Mouse (Mus musculus) hindbrain, embryonic 11.5 days (tissue): ENCODE measurements at regions not wholly inside any gene's neighbourhood (a gene's known extent, or its start where the extent isn't known, plus 50 kb on each side); places are given as distances from the start of the nearest gene placed in this dataset.

Experiments used
- ATAC-seq: fragments of 200-750 bp; cut with Nextera tagmentation; 2 replicates; pipeline ENCODE4 v1.8.0; 2017; ENCODE audit warnings: mild to moderate bottlenecking, moderate TSS enrichment, moderate library complexity; ENCODE audit not compliant: low FRiP score
- DNase-seq: peaks from one replicate; pipeline ENCODE4 v3.0.0-alpha.2; 2015; ENCODE audit warnings: low spot score
- H3K27ac ChIP-seq: fragments of 300-500 bp; sonication (generic); 2 replicates; pipeline ENCODE4 v1.5.1; 2014; ENCODE audit warnings: mild to moderate bottlenecking, low read depth, low read length
- H3K27me3 ChIP-seq: fragments of 300-500 bp; sonication (generic); 2 replicates; pipeline ENCODE4 v1.6.1; 2014; ENCODE audit warnings: mild to moderate bottlenecking, low read length, moderate library complexity, mixed read lengths; ENCODE audit not compliant: control insufficient read depth, insufficient read depth
- H3K36me3 ChIP-seq: fragments of 300-500 bp; sonication (generic); 2 replicates; pipeline ENCODE4 v1.6.1; 2014; ENCODE audit warnings: mild to moderate bottlenecking, low read length, moderate library complexity, mixed read lengths; ENCODE audit not compliant: control insufficient read depth, insufficient read depth
- H3K4me1 ChIP-seq: fragments of 300-500 bp; sonication (generic); replicated peaks from 2 replicates; pipeline ENCODE4 v1.6.1; 2014; ENCODE audit warnings: low read length, mixed read lengths; ENCODE audit not compliant: control insufficient read depth, insufficient read depth
- H3K4me2 ChIP-seq: fragments of 300-500 bp; sonication (generic); replicated peaks from 2 replicates; pipeline ENCODE4 v1.6.1; 2014; ENCODE audit warnings: mild to moderate bottlenecking, low read depth, low read length
- H3K4me3 ChIP-seq: fragments of 300-500 bp; sonication (generic); 2 replicates; pipeline ENCODE4 v1.5.1; 2014; ENCODE audit warnings: low read depth, low read length
- H3K9ac ChIP-seq: fragments of 300-500 bp; sonication (generic); 2 replicates; pipeline ENCODE4 v1.6.1; 2014; ENCODE audit warnings: low read depth, low read length
- H3K9me3 ChIP-seq: fragments of 300-500 bp; sonication (generic); 2 replicates; pipeline ENCODE4 v1.6.1; 2016; ENCODE audit warnings: low read length; ENCODE audit not compliant: control insufficient read depth
- WGBS: fragments of 180-500 bp; shearing (Covaris S2); extraction: QIAGEN DNeasy Blood & Tissue Kit; methylation state at CpG from one replicate; pipeline ENCODE4 v1.1.7; 2014; 5-methylcytosine and 5-hydroxymethylcytosine counted together

DNA sequence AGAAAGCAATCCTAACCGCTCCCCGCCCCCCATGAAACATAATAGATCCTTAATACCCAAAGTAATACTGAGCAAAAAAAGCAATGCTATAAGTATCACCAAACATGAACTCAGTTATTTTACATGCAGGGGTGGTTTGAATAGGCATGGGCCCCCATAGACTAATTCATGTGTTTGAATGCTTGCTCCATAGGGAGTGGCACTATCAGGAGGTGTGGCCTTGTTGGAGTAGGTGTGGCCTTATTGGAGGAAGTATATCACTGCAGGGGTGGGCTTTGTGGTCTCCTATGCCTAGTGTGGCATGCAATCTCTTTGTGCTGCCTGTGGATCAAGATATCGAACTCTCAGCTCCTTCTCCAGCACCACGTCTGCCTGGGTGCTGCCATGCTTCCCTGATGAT is 237.4 kb upstream of the Atp11b start:
- H3K4me3 ChIP-seq = no peak overlapping the region
- H3K9me3 ChIP-seq = no peaks in the 10 kb centered on the region
- no peak overlapping the region for H3K4me2 ChIP-seq
- no peaks in the 10 kb centered on the region for H3K4me1 ChIP-seq
- no peak for ATAC-seq
- WGBS = 89% methylated on average over 4 of the region's 4 CpGs
- no peak for DNase-seq
- no peaks in the 10 kb centered on the region for H3K27me3 ChIP-seq
- H3K36me3 ChIP-seq = no peaks in the 10 kb centered on the region
- H3K27ac ChIP-seq = no peak overlapping the region
- H3K9ac ChIP-seq = no peak overlapping the region

GRCm38 (mm10) chr3:35520131-35520530 is 233.8 kb upstream of the Atp11b start:
- Histone ChIP-seq H3K9me3 (no peaks in the 10 kb centered on the region), H3K4me1 (no peaks in the 10 kb centered on the region), H3K27ac (no peak overlapping the region), H3K9ac (no peak overlapping the region), H3K4me2 (no peak overlapping the region), H3K4me3 (no peak overlapping the region), H3K27me3 (no peaks in the 10 kb centered on the region), H3K36me3 (no peaks in the 10 kb centered on the region)
- DNase-seq = no peak
- ATAC-seq = no peak
- 79% methylated on average over 3 of the region's 3 CpGs for WGBS

GRCm38 (mm10) chr3:35547696-35548095 is 206.2 kb upstream of the Atp11b start:
- H3K4me1 ChIP-seq = no peaks in the 10 kb centered on the region
- ATAC-seq (no peak), DNase-seq (no peak)
- H3K9me3 ChIP-seq = no peaks in the 10 kb centered on the region
- no peaks in the 10 kb centered on the region for H3K27me3 ChIP-seq
- no peak overlapping the region for H3K27ac ChIP-seq
- no peak overlapping the region for H3K9ac ChIP-seq
- H3K36me3 ChIP-seq = no peaks in the 10 kb centered on the region
- H3K4me2 ChIP-seq = no peak overlapping the region
- H3K4me3 ChIP-seq = no peak overlapping the region

DNA sequence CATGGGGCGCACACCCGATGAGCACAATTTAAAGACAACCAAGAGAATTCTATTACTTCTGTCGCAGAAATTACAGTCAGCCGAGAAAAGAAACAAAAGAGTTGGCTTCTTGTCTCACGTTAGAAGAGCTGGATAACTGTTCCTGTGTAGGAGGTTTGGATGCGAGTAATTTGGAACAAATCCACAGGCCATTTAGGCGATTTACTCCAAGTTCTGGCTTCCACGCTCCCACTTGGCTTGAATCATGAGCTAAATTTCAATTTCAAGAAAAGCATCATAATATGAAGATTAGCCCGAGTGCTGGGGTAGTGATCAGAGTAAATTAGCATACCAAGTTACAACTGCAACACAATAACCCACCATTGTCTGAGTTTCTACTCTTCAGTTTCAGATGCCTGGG is 202.1 kb upstream of the Atp11b start:
- Histone ChIP-seq H3K36me3 (no peaks in the 10 kb centered on the region), H3K9me3 (no peaks in the 10 kb centered on the region), H3K27me3 (no peaks in the 10 kb centered on the region), H3K4me1 (no peaks in the 10 kb centered on the region), H3K27ac (no peak overlapping the region), H3K4me2 (no peak overlapping the region), H3K4me3 (no peak overlapping the region), H3K9ac (no peak overlapping the region)
- ATAC-seq (no peak), DNase-seq (no peak)
- 88% methylated on average over 9 of the region's 9 CpGs for WGBS

DNA sequence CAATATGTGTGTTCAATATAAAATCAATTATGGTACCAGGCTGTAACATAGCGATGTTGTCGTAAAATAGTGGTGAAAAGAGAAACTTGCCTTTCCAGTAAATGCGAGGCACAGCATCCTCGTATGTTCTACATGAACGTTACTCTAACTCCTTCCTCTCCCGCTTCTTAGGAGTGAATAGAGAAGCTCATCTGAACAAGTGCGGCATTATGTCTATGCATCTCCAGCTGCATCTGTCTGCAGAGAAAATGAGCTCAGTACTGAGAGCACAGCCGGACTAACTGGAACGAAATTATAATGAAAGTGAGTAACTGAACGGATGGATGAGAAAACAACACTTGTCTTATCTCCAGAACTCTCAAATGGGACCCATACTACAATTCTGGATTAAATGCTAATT is 193.5 kb upstream of the Atp11b start:
- no peaks in the 10 kb centered on the region for H3K4me1 ChIP-seq
- no peak overlapping the region for H3K27ac ChIP-seq
- 92% methylated on average over 10 of the region's 10 CpGs for WGBS
- no peak overlapping the region for H3K4me3 ChIP-seq
- H3K9ac ChIP-seq = no peak overlapping the region
- DNase-seq = no peak
- no peaks in the 10 kb centered on the region for H3K36me3 ChIP-seq
- H3K4me2 ChIP-seq = no peak overlapping the region
- no peak for ATAC-seq
- no peaks in the 10 kb centered on the region for H3K27me3 ChIP-seq
- no peaks in the 10 kb centered on the region for H3K9me3 ChIP-seq

GRCm38 (mm10) chr3:35574402-35574801 is 179.5 kb upstream of the Atp11b start:
- WGBS = 19% methylated on average over 10 of the region's 10 CpGs
- Histone ChIP-seq H3K4me3 (no peak overlapping the region), H3K27me3 (no peaks in the 10 kb centered on the region), H3K4me1 (no peaks in the 10 kb centered on the region), H3K27ac (no peak overlapping the region), H3K36me3 (no peaks in the 10 kb centered on the region), H3K9ac (no peak overlapping the region), H3K4me2 (no peak overlapping the region), H3K9me3 (no peaks in the 10 kb centered on the region)
- ATAC-seq = 0 out of 2 replicates have a peak, but pooled peaks have one; percentile 33
- DNase-seq = peak; percentile 84
